Mouse (Mus musculus): ENCODE results near the gene Arhgap8.

The Arhgap8 gene

GRCm38 (mm10) chr15:84719791-84720190, at the start of gene Arhgap8:
Gene Arhgap8 (plus strand): TSS chr15:84720052.
- DNase-seq (ENCODE audit: low spot score), result no peak

GRCm38 (mm10) chr15:84670657-84671055, 49.2 kb upstream of the Arhgap8 start:
- DNase-seq (ENCODE audit: low spot score), result no peak

- peak; percentile 80 for DNase-seq (ENCODE audit: low spot score)
Measured at GRCm38 (mm10) chr15:84671401-84672307, 48.2 kb upstream of the Arhgap8 start.

- DNase-seq (ENCODE audit: low spot score), result no peak
Measured at GRCm38 (mm10) chr15:84672308-84672615, 47.6 kb upstream of the Arhgap8 start.

- DNase-seq (ENCODE audit: low spot score), result peak; percentile 97
Measured at GRCm38 (mm10) chr15:84672616-84673015, 47.2 kb upstream of the Arhgap8 start.

GRCm38 (mm10) chr15:84674329-84675067, 45.4 kb upstream of the Arhgap8 start:
- no peak for DNase-seq (ENCODE audit: low spot score)

GRCm38 (mm10) chr15:84675317-84675716, 44.5 kb upstream of the Arhgap8 start:
- DNase-seq (ENCODE audit: low spot score), result no peak

- no peak for DNase-seq (ENCODE audit: low spot score)
Measured at GRCm38 (mm10) chr15:84677943-84678342, 41.9 kb upstream of the Arhgap8 start.

GRCm38 (mm10) chr15:84679090-84679489, 40.8 kb upstream of the Arhgap8 start:
- DNase-seq (ENCODE audit: low spot score), result no peak

GRCm38 (mm10) chr15:84679794-84680193, 40.1 kb upstream of the Arhgap8 start:
- no peak for DNase-seq (ENCODE audit: low spot score)

- peak; percentile 80 for DNase-seq (ENCODE audit: low spot score)
Measured at GRCm38 (mm10) chr15:84680545-84681454, 39.1 kb upstream of the Arhgap8 start.

GRCm38 (mm10) chr15:84681455-84682193, 38.2 kb upstream of the Arhgap8 start:
- DNase-seq (ENCODE audit: low spot score), result peak; percentile 36

- peak; percentile 35 for DNase-seq (ENCODE audit: low spot score)
Measured at GRCm38 (mm10) chr15:84682206-84682605, 37.6 kb upstream of the Arhgap8 start.

GRCm38 (mm10) chr15:84682821-84683220, 37.0 kb upstream of the Arhgap8 start:
- no peak for DNase-seq (ENCODE audit: low spot score)

GRCm38 (mm10) chr15:84684520-84684919, 35.3 kb upstream of the Arhgap8 start:
- DNase-seq (ENCODE audit: low spot score), result no peak

- DNase-seq (ENCODE audit: low spot score), result no peak
Measured at GRCm38 (mm10) chr15:84685417-84685816, 34.4 kb upstream of the Arhgap8 start.

- no peak for DNase-seq (ENCODE audit: low spot score)
Measured at GRCm38 (mm10) chr15:84687904-84688303, 31.9 kb upstream of the Arhgap8 start.

- no peak for DNase-seq (ENCODE audit: low spot score)
Measured at GRCm38 (mm10) chr15:84689356-84689755, 30.5 kb upstream of the Arhgap8 start.

- no peak for DNase-seq (ENCODE audit: low spot score)
Measured at GRCm38 (mm10) chr15:84691513-84691912, 28.3 kb upstream of the Arhgap8 start.

GRCm38 (mm10) chr15:84692645-84693044, 27.2 kb upstream of the Arhgap8 start:
- DNase-seq (ENCODE audit: low spot score), result no peak

GRCm38 (mm10) chr15:84696021-84696420, 23.8 kb upstream of the Arhgap8 start:
- no peak for DNase-seq (ENCODE audit: low spot score)
